Mouse (Mus musculus): Measurements from ENCODE around the gene Gabarapl1.

Gene Gabarapl1

DNA sequence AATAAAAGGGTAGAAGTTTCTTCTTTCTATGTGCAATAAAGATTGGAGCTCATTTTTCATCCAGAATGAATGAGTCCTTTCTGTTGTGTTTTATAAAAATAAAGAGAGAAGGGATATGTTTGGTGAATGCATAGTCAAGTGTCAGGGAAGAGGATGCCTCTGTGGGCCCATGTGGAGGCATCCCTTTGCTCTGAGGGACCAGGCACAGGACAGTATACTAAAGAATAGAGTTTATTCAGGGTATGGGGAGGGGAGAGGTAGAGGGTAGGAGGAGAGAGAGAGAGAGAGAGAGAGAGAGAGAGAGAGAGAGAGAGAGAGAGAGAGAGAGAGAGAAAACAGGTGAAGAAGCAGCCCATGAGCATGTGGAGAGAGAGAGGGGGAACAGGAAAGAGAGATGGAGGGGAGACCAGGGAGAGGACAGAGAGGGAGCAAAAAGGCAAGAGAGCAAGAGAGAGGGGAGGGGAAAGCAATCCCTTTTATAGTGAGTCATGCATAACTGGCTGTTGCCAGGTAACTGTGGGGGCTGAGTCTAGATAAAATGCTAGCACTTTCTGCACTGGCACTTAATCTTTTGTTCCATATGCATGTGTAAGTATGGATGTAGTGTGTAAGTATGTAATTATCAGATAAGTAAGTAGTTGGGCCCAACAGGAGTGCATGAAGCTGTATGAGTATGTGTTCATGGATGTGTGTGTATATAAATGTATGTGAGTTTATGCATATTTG, 24.5 kb downstream of the Gabarapl1 start:
- H3K27me3 ChIP-seq (ENCODE audit: control insufficient read depth, insufficient read depth, low read length, poor library complexity, severe bottlenecking): no peaks in the 10 kb centered on the region
- no peaks in the 10 kb centered on the region for H3K36me3 ChIP-seq (ENCODE audit: control insufficient read depth, insufficient read depth, low read length, poor library complexity, severe bottlenecking)
- no peak for DNase-seq (ENCODE audit: low read depth, low spot score)

- no peaks in the 10 kb centered on the region for H3K36me3 ChIP-seq (ENCODE audit: control insufficient read depth, insufficient read depth, low read length, poor library complexity, severe bottlenecking)
- H3K27me3 ChIP-seq (ENCODE audit: control insufficient read depth, insufficient read depth, low read length, poor library complexity, severe bottlenecking): no peaks in the 10 kb centered on the region
- peak; percentile 77 for DNase-seq (ENCODE audit: low read depth, low spot score)
These were observed 26.1 kb downstream of the Gabarapl1 start for GRCm38 (mm10) chr6:129558946-129559640.

GRCm38 (mm10) chr6:129559641-129560027, 26.7 kb downstream of the Gabarapl1 start:
- Histone ChIP-seq H3K36me3 (ENCODE audit: control insufficient read depth, insufficient read depth, low read length, poor library complexity, severe bottlenecking) (no peaks in the 10 kb centered on the region), H3K27me3 (ENCODE audit: control insufficient read depth, insufficient read depth, low read length, poor library complexity, severe bottlenecking) (no peaks in the 10 kb centered on the region)
- no peak for DNase-seq (ENCODE audit: low read depth, low spot score)

DNA sequence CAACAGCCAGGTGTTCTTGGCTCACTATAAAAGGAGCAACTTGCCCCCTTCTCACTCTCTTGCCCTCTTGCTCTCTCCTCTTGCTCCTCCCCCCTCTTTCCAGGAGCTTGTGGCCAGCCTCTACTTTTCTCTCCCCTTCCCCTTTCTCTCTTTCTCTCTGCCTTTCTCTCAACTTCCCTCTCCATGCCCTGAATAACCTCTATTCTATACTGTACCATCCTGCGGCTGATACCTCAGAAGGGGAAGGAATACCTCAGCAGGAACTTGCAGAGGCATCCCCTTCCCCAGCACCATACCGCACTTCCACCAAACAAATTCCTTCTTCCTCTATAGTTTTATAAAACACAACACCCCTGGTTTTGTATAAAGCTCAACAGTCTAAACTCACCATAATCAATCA, 32.3 kb downstream of the Gabarapl1 start:
- no peaks in the 10 kb centered on the region for H3K27me3 ChIP-seq (ENCODE audit: control insufficient read depth, insufficient read depth, low read length, poor library complexity, severe bottlenecking)
- no peak for DNase-seq (ENCODE audit: low read depth, low spot score)
- H3K36me3 ChIP-seq (ENCODE audit: control insufficient read depth, insufficient read depth, low read length, poor library complexity, severe bottlenecking): no peaks in the 10 kb centered on the region

DNA sequence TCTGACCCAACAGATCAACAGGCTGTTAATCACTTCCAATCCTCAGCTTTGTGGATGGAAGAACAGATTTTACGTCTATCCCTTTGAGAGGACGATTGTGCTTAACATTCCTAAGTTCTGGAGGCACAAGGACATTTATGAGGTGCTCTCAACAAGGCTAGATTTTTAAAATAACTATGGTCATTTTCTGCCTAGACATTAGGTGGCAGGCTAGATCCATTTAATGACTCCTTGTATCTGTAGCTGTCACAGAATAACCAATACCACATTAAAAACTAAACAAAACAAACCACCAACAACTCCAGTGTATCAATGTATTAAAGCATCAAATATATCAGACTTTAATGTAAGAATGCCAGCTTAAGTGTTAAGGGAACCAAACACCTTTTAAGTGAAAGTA, 42.4 kb downstream of the Gabarapl1 start:
- no peaks in the 10 kb centered on the region for H3K36me3 ChIP-seq (ENCODE audit: control insufficient read depth, insufficient read depth, low read length, poor library complexity, severe bottlenecking)
- peak; percentile 36 for DNase-seq (ENCODE audit: low read depth, low spot score)
- no peaks in the 10 kb centered on the region for H3K27me3 ChIP-seq (ENCODE audit: control insufficient read depth, insufficient read depth, low read length, poor library complexity, severe bottlenecking)

- Histone ChIP-seq H3K27me3 (ENCODE audit: control insufficient read depth, insufficient read depth, low read length, poor library complexity, severe bottlenecking) (no peaks in the 10 kb centered on the region), H3K36me3 (ENCODE audit: control insufficient read depth, insufficient read depth, low read length, poor library complexity, severe bottlenecking) (no peaks in the 10 kb centered on the region)
- DNase-seq (ENCODE audit: low read depth, low spot score): no peak
These were observed 44.6 kb downstream of the Gabarapl1 start, which contains the start of gene Klre1 for GRCm38 (mm10) chr6:129577605-129578004. Klre1 (plus strand) TSS chr6:129577905.

DNA sequence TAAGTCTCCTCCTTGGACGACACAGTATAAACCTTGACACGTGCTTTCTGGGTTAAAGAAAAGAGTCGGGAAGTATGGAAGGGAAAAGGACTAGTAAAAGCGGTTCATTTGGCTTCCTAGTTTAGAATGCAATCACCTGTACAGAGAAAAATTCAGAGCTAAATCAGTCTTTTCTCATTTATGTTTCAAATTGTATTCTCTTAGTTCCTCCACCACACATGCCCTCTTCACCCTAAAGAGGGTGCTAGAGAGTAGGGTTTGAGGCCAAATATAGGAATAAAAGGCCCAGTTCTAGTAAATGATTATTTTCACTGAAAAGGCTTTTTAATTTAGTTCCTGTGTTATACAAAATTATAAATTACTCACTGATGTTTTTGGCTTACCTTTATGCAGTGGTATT, 48.3 kb downstream of the Gabarapl1 start:
- DNase-seq (ENCODE audit: low read depth, low spot score): peak; percentile 64
- no peaks in the 10 kb centered on the region for H3K36me3 ChIP-seq (ENCODE audit: control insufficient read depth, insufficient read depth, low read length, poor library complexity, severe bottlenecking)
- no peaks in the 10 kb centered on the region for H3K27me3 ChIP-seq (ENCODE audit: control insufficient read depth, insufficient read depth, low read length, poor library complexity, severe bottlenecking)

DNA sequence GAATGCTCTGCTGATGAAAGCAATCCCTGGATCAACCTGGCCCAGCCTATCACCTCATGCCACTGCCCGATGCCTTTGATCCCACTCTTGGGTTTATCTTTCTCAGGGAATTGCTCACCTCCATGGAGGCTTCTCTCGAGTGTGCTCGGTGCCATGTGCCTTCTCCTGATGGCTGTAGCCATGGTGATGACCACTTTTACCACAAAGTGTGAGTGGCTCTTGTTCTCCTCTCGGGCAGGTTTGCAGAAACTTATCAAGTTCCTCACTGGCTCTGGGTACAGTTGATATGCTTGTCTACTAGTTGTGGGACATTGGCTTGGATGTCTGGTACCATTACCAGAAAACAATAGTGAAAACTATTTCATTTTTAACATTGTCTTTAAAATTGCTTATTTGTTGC, 48.9 kb downstream of the Gabarapl1 start:
- Histone ChIP-seq H3K36me3 (ENCODE audit: control insufficient read depth, insufficient read depth, low read length, poor library complexity, severe bottlenecking) (no peaks in the 10 kb centered on the region), H3K27me3 (ENCODE audit: control insufficient read depth, insufficient read depth, low read length, poor library complexity, severe bottlenecking) (no peaks in the 10 kb centered on the region)
- DNase-seq (ENCODE audit: low read depth, low spot score): no peak

- peak; percentile 26 for DNase-seq (ENCODE audit: low read depth, low spot score)
- H3K27me3 ChIP-seq (ENCODE audit: control insufficient read depth, insufficient read depth, low read length, poor library complexity, severe bottlenecking): no peaks in the 10 kb centered on the region
- no peaks in the 10 kb centered on the region for H3K36me3 ChIP-seq (ENCODE audit: control insufficient read depth, insufficient read depth, low read length, poor library complexity, severe bottlenecking)
These were observed 50.1 kb downstream of the Gabarapl1 start for GRCm38 (mm10) chr6:129583014-129583413.

DNA sequence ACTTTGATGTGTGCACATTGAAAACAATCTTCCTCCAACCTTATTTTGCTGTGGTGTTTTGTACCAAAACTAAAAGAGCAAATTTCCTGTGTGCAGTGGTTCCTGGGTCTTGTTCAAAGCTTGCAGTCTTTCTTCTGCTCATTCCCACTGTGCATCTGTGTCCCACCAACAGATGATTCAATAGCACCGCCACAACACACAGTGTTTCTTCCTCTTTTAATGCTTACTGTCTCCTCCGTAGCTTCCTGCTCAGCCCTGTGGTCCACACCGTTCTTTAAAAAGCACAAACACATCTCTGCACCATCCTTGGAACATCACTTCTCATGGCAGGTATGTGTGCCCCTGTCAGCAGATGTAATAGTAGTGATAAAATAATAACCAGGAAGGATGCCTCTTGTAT, 58.5 kb downstream of the Gabarapl1 start, which contains the start of gene Klrd1:
Gene Klrd1 (plus strand): TSS at position 275 of the 400 bp plus-strand sequence.
- Histone ChIP-seq H3K27me3 (ENCODE audit: control insufficient read depth, insufficient read depth, low read length, poor library complexity, severe bottlenecking) (no peaks in the 10 kb centered on the region), H3K36me3 (ENCODE audit: control insufficient read depth, insufficient read depth, low read length, poor library complexity, severe bottlenecking) (no peaks in the 10 kb centered on the region)
- DNase-seq (ENCODE audit: low read depth, low spot score): peak; percentile 24

Measured in splenic B cell, adult 2 months (primary cell).